Mouse (Mus musculus): ENCODE data around the gene Grin2a. TPM values are rescaled to one million over a fixed set of nuclear protein-coding genes. Genes with fewer than 3 reads are reported as not detected.

Grin2a gene
- total RNA-seq, 2 experiments from 2014 or later: 0.10 to 0.17 TPM

DNA sequence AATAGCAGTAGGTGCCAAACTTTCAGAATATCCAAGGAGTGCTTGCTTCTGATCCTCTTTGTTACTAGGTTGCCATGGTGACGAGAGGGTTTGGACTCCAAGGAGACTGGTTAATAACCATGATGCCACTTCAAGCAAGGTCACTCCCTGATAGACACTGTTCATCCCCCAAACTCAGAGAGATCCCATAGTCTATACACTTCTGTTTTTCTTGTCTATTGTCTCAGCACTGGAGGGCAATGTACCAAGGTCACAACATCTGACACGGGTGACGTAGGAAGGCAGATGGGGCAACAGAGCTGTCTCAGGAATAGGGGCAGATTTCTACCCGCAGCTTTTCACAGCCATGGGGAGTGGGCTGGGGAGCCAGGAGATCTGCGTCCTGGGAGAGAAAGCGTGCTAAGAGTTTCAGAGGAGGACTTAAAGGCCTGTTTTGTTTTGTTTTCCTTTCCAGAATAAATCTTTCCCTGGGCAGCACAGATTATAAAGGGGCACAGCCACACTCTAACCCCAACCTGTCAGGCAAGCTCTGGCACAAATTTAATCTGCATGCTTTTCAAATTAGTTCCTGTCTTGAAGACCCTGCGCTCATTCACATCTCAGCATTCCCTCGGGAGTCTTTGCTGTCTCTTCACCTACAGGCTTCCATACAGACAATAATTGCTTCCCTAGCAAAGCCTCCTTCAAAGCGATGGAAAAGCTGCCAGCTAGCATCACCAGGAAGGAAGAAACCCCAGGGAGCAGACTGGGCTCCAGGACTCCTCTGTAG, 461.6 kb downstream of the Grin2a start:
- DNase-seq: no peak
- intact Hi-C loops (cut with DNase I): no loop called here

DNA sequence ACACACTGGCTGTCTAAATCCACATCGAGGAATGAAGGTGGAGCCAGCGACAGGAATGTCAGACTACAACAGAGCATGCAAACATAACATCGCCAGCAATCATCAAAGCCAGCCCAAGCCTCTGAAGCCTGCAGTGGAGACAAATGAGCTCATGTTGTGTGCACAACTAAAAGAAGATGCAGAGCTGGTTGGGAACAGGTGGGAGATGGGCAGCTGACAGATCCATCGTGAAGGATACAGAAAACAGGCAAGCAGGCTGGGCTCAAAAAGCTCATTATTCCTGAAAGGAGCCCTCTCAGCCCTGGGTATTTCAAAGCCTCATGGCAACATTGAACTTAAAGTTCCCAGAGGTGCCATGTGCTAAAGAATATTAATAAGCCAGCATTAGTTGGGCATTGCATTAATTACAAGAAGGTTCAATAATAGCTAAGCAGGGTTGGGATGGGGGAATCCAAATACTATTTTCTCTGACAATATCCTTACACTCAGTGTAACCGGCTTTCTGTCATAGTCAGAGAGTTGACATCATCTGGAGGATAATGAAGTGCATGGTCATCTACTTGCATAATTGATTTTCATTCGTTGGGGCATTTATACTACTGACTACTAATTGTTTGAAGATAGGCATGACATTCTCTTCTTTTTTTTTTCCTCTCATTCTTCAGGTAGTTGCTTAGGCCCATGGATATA, 462.4 kb downstream of the Grin2a start:
- no peak for DNase-seq
- intact Hi-C loops (cut with DNase I): no loop called here

DNA sequence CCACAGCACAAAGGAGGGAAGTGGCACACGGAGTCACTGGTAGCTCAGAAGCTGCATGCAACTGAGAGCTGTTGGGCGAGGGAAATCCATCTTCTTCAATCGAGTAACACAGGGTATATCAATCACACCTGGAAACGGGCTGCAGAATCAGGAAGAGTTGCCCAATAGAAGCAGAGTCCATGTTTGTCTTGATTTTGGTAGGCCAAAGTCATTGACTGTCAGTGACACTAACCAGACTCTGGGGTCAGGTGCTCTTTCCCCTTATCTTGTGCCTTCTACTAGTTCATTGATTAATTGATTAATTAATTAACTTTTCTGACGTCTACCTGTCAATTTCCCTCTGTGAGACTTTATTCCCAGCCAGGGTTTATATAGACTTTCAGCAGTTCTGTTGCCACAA, 468.1 kb downstream of the Grin2a start:
- DNase-seq: no peak
- intact Hi-C loops (cut with DNase I): no loop called here

- no peak for DNase-seq
- intact Hi-C loops (cut with DNase I): no loop called here
These were observed 472.0 kb downstream of the Grin2a start for GRCm38 (mm10) chr16:9523314-9523713.

Other genes with a start within 250 kb of the Grin2a start
- gene Rpl39l, start 174.7 kb upstream of the Grin2a start, total RNA-seq (2021): not detected
- gene Atf7ip2, start 197.2 kb upstream of the Grin2a start, total RNA-seq (2021): not detected